Mouse (Mus musculus) fibroblast of lung, adult 2 months (primary cell): ENCODE measurements at regions not wholly inside any gene's neighbourhood (a gene's known extent, or its start where the extent isn't known, plus 50 kb on each side); places are given as distances from the start of the nearest gene placed in this dataset.

Experiments
- DNase-seq: peaks from one replicate; pipeline ENCODE4 v3.0.0-alpha.2; 2011; ENCODE audit warnings: low read depth

- no peak for DNase-seq
Measured at GRCm38 (mm10) chr13:53800978-53801377, 254.5 kb downstream of the Drd1 start.

GRCm38 (mm10) chr13:53788809-53789208 is 266.7 kb downstream of the Drd1 start:
- DNase-seq, result no peak

GRCm38 (mm10) chr13:53783492-53783891 is 272.0 kb downstream of the Drd1 start:
- DNase-seq, result peak; percentile 36

- no peak for DNase-seq
Measured at GRCm38 (mm10) chr13:53779150-53779549, 276.4 kb downstream of the Drd1 start.

GRCm38 (mm10) chr13:53776421-53776820 is 279.1 kb downstream of the Drd1 start:
- no peak for DNase-seq

- no peak for DNase-seq
Measured at GRCm38 (mm10) chr13:53775687-53776086, 279.8 kb downstream of the Drd1 start.

GRCm38 (mm10) chr13:53764613-53765243 is 290.8 kb downstream of the Drd1 start:
- peak; percentile 29 for DNase-seq

GRCm38 (mm10) chr13:53757576-53758237 is 284.8 kb upstream of the Msx2 start:
- no peak for DNase-seq

- DNase-seq, result no peak
Measured at GRCm38 (mm10) chr13:53756970-53757530, 284.2 kb upstream of the Msx2 start.

- DNase-seq, result no peak
Measured at GRCm38 (mm10) chr13:53755046-53755615, 282.3 kb upstream of the Msx2 start.

- DNase-seq, result no peak
Measured at GRCm38 (mm10) chr13:53753049-53753448, 280.2 kb upstream of the Msx2 start.

- DNase-seq, result no peak
Measured at GRCm38 (mm10) chr13:53740981-53741380, 268.1 kb upstream of the Msx2 start.

GRCm38 (mm10) chr13:53739127-53739526 is 266.3 kb upstream of the Msx2 start:
- DNase-seq, result no peak

GRCm38 (mm10) chr13:53734944-53735343 is 262.1 kb upstream of the Msx2 start:
- DNase-seq, result no peak

- peak; percentile 40 for DNase-seq
Measured at GRCm38 (mm10) chr13:53730259-53730902, 257.5 kb upstream of the Msx2 start.

- DNase-seq, result peak; percentile 39
Measured at GRCm38 (mm10) chr13:53729848-53730247, 257.0 kb upstream of the Msx2 start.

GRCm38 (mm10) chr13:53726031-53726430 is 253.2 kb upstream of the Msx2 start:
- DNase-seq, result no peak

GRCm38 (mm10) chr13:53722881-53723280 is 250.0 kb upstream of the Msx2 start:
- no peak for DNase-seq

- DNase-seq, result peak; percentile 36
Measured at GRCm38 (mm10) chr13:53721038-53721463, 248.2 kb upstream of the Msx2 start.

GRCm38 (mm10) chr13:53717582-53717981 is 244.7 kb upstream of the Msx2 start:
- no peak for DNase-seq

- DNase-seq, result no peak
Measured at GRCm38 (mm10) chr13:53717086-53717485, 244.2 kb upstream of the Msx2 start.

- DNase-seq, result no peak
Measured at GRCm38 (mm10) chr13:53709062-53709461, 236.2 kb upstream of the Msx2 start.

- DNase-seq, result no peak
Measured at GRCm38 (mm10) chr13:53707548-53707947, 234.7 kb upstream of the Msx2 start.
